Mouse (Mus musculus): ENCODE data around the gene Card10. TPM values are rescaled to one million over a fixed set of nuclear protein-coding genes. Genes with fewer than 3 reads are reported as not detected.

The Card10 gene
- polyA plus RNA-seq, 1 experiment from 2014 or later = 3.7 TPM

DNA sequence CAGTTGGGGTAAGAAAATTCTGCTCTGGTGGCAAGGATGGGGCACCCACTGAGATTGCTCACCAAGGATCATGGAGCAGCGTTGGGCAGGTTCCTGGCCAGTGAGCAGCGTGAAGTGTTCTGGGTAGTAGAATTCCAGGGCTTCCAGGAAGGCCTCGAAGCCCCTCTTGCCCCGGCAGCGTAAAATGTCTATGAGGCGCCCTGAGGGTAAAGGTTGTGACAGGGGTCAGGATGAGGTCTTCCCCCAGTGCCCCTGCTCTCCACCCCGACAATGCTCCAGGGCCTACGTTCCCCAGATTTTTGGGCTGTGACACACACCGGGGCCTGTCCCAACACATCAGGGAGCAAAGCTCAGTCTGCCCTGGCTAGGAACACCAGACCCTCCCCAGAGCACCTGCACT is 1.3 kb downstream of the Card10 start:
- WGBS (ENCODE audit: insufficient replicate concordance) = 74% methylated on average over 9 of the region's 9 CpGs
- Histone ChIP-seq H3K4me2 (peak overlapping the region; percentile 96), H3K27ac (ENCODE audit: low read depth, low read length) (no peak overlapping the region), H3K36me3 (ENCODE audit: control insufficient read depth, insufficient read depth, low read length) (no peaks in the 10 kb centered on the region), H3K9me3 (replicated peaks; ENCODE audit: control insufficient read depth, low read length) (no peaks in the 10 kb centered on the region), H3K9ac (ENCODE audit: low read depth, low read length) (no peak overlapping the region), H3K4me3 (ENCODE audit: low read depth, low read length) (peak overlapping the region; percentile 69; the same call in 1 of the 2 replicates), H3K4me1 (ENCODE audit: control insufficient read depth, insufficient read depth, low read length) (peaks cover 24% of the 10 kb centered on the region), H3K27me3 (ENCODE audit: control insufficient read depth, insufficient read depth, low read length) (peaks cover 36% of the 10 kb centered on the region)
- no peak for ATAC-seq (replicated peaks; ENCODE audit: insufficient number of reproducible peaks, low FRiP score, low TSS enrichment)

GRCm38 (mm10) chr15:78799029-78799428 is 3.8 kb downstream of the Card10 start:
- 56% methylated on average over 21 of the region's 21 CpGs for WGBS (ENCODE audit: insufficient replicate concordance)
- Histone ChIP-seq H3K27me3 (ENCODE audit: control insufficient read depth, insufficient read depth, low read length) (peaks cover 32% of the 10 kb centered on the region), H3K4me3 (ENCODE audit: low read depth, low read length) (no peak overlapping the region), H3K9me3 (replicated peaks; ENCODE audit: control insufficient read depth, low read length) (no peaks in the 10 kb centered on the region), H3K27ac (ENCODE audit: low read depth, low read length) (no peak overlapping the region), H3K4me1 (ENCODE audit: control insufficient read depth, insufficient read depth, low read length) (peaks cover 24% of the 10 kb centered on the region), H3K4me2 (no peak overlapping the region), H3K36me3 (ENCODE audit: control insufficient read depth, insufficient read depth, low read length) (no peaks in the 10 kb centered on the region), H3K9ac (ENCODE audit: low read depth, low read length) (no peak overlapping the region)
- no peak for ATAC-seq (replicated peaks; ENCODE audit: insufficient number of reproducible peaks, low FRiP score, low TSS enrichment)

GRCm38 (mm10) chr15:78797060-78797329 is 5.8 kb downstream of the Card10 start:
- Histone ChIP-seq H3K4me3 (ENCODE audit: low read depth, low read length) (no peak overlapping the region), H3K36me3 (ENCODE audit: control insufficient read depth, insufficient read depth, low read length) (no peaks in the 10 kb centered on the region), H3K27me3 (ENCODE audit: control insufficient read depth, insufficient read depth, low read length) (peaks cover 22% of the 10 kb centered on the region), H3K9ac (ENCODE audit: low read depth, low read length) (no peak overlapping the region), H3K9me3 (replicated peaks; ENCODE audit: control insufficient read depth, low read length) (no peaks in the 10 kb centered on the region), H3K4me1 (ENCODE audit: control insufficient read depth, insufficient read depth, low read length) (peaks cover 8% of the 10 kb centered on the region), H3K4me2 (no peak overlapping the region), H3K27ac (ENCODE audit: low read depth, low read length) (no peak overlapping the region)
- ATAC-seq (replicated peaks; ENCODE audit: insufficient number of reproducible peaks, low FRiP score, low TSS enrichment) = no peak
- WGBS (ENCODE audit: insufficient replicate concordance) = 85% methylated on average over 8 of the region's 8 CpGs

- 46% methylated on average over 25 of the region's 25 CpGs for WGBS (ENCODE audit: insufficient replicate concordance)
- no peaks in the 10 kb centered on the region for H3K36me3 ChIP-seq (ENCODE audit: control insufficient read depth, insufficient read depth, low read length)
- H3K27me3 ChIP-seq (ENCODE audit: control insufficient read depth, insufficient read depth, low read length) = peaks cover 17% of the 10 kb centered on the region
- H3K4me1 ChIP-seq (ENCODE audit: control insufficient read depth, insufficient read depth, low read length) = peaks cover 8% of the 10 kb centered on the region
- no peak overlapping the region for H3K27ac ChIP-seq (ENCODE audit: low read depth, low read length)
- no peak overlapping the region for H3K9ac ChIP-seq (ENCODE audit: low read depth, low read length)
- no peak for ATAC-seq (replicated peaks; ENCODE audit: insufficient number of reproducible peaks, low FRiP score, low TSS enrichment)
- H3K4me2 ChIP-seq = no peak overlapping the region
- no peak overlapping the region for H3K4me3 ChIP-seq (ENCODE audit: low read depth, low read length)
- H3K9me3 ChIP-seq (replicated peaks; ENCODE audit: control insufficient read depth, low read length) = no peaks in the 10 kb centered on the region
Observed at GRCm38 (mm10) chr15:78796196-78797059, 6.4 kb downstream of the Card10 start.

- Histone ChIP-seq H3K9ac (ENCODE audit: low read depth, low read length) (peak overlapping the region; percentile 34; the same call in 1 of the 2 replicates), H3K27ac (ENCODE audit: low read depth, low read length) (0 out of 2 replicates have a peak overlapping the region, but pooled peaks have one; percentile 46), H3K36me3 (ENCODE audit: control insufficient read depth, insufficient read depth, low read length) (no peaks in the 10 kb centered on the region; the same call in 1 of the 2 replicates), H3K27me3 (ENCODE audit: control insufficient read depth, insufficient read depth, low read length) (no peaks in the 10 kb centered on the region), H3K4me2 (no peak overlapping the region), H3K4me1 (ENCODE audit: control insufficient read depth, insufficient read depth, low read length) (peaks cover 17% of the 10 kb centered on the region), H3K9me3 (replicated peaks; ENCODE audit: control insufficient read depth, low read length) (no peaks in the 10 kb centered on the region), H3K4me3 (ENCODE audit: low read depth, low read length) (no peak overlapping the region)
- ATAC-seq (replicated peaks; ENCODE audit: insufficient number of reproducible peaks, low FRiP score, low TSS enrichment) = no peak
- WGBS (ENCODE audit: insufficient replicate concordance) = 84% methylated on average over 12 of the region's 12 CpGs
Observed at GRCm38 (mm10) chr15:78790990-78791389, 11.9 kb downstream of the Card10 start.

DNA sequence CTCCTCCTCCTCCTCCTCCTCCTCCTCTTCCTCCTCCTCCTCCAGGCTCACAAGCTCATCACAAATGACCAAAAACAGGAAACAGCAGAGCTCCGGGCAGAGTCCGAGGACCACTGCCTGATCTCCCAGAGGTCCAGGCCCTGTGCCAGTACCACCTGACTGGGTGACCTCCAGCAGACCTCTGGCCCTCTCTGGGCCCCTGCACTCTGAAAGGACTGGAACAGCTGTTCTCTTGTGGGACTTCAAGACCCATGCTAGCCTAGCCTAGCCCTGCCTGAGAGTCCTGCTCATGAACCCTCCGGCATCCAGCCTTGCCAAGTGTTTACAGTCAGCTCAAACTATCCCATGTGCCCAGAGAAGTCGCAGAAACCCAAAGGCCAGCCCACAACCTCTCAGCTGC is 12.4 kb downstream of the Card10 start:
- no peak overlapping the region for H3K4me2 ChIP-seq
- H3K4me3 ChIP-seq (ENCODE audit: low read depth, low read length) = no peak overlapping the region
- ATAC-seq (replicated peaks; ENCODE audit: insufficient number of reproducible peaks, low FRiP score, low TSS enrichment) = no peak
- H3K36me3 ChIP-seq (ENCODE audit: control insufficient read depth, insufficient read depth, low read length) = no peaks in the 10 kb centered on the region; the same call in 1 of the 2 replicates
- H3K27ac ChIP-seq (ENCODE audit: low read depth, low read length) = 0 out of 2 replicates have a peak overlapping the region, but pooled peaks have one; percentile 46
- H3K27me3 ChIP-seq (ENCODE audit: control insufficient read depth, insufficient read depth, low read length) = no peaks in the 10 kb centered on the region
- peak overlapping the region; percentile 34; the same call in 1 of the 2 replicates for H3K9ac ChIP-seq (ENCODE audit: low read depth, low read length)
- no peaks in the 10 kb centered on the region for H3K9me3 ChIP-seq (replicated peaks; ENCODE audit: control insufficient read depth, low read length)
- 41% methylated on average over 4 of the region's 4 CpGs for WGBS (ENCODE audit: insufficient replicate concordance)
- peaks cover 18% of the 10 kb centered on the region; the same call in 1 of the 2 replicates for H3K4me1 ChIP-seq (ENCODE audit: control insufficient read depth, insufficient read depth, low read length)

DNA sequence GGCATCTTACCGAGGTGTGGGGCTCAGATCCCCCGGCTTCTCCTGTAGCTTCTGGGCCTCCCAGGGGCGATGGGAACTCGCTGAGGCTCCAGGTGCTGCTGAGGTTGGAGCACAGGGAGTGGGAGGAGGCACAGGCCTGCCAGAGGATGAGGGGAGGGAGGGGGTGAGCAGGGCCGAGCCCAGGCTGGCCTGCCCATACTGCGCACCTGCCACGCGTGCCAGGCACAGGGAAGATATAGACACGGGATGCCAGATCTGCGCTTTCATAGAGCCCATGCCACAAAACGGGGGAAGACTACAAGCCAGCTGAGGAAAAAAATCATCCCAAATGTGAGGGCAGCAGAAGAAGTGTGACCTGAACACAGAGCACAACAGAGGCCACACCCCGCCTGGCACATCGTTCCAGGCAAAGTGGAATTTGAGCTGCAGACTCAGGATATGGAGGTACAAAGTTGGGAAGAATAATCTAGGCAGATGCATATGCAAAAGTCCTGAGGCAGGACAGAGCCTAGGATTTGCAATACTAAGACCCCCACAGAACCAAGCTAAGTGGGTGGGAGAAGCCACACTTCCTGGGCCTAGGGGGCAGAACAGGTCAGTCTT is 13.0 kb downstream of the Card10 start:
- ATAC-seq (replicated peaks; ENCODE audit: insufficient number of reproducible peaks, low FRiP score, low TSS enrichment) = no peak
- Histone ChIP-seq H3K4me1 (ENCODE audit: control insufficient read depth, insufficient read depth, low read length) (peaks cover 18% of the 10 kb centered on the region; the same call in 1 of the 2 replicates), H3K36me3 (ENCODE audit: control insufficient read depth, insufficient read depth, low read length) (no peaks in the 10 kb centered on the region; the same call in 1 of the 2 replicates), H3K27ac (ENCODE audit: low read depth, low read length) (no peak overlapping the region), H3K4me2 (no peak overlapping the region), H3K9ac (ENCODE audit: low read depth, low read length) (no peak overlapping the region), H3K9me3 (replicated peaks; ENCODE audit: control insufficient read depth, low read length) (no peaks in the 10 kb centered on the region), H3K27me3 (ENCODE audit: control insufficient read depth, insufficient read depth, low read length) (no peaks in the 10 kb centered on the region), H3K4me3 (ENCODE audit: low read depth, low read length) (no peak overlapping the region)
- 79% methylated on average over 13 of the region's 13 CpGs for WGBS (ENCODE audit: insufficient replicate concordance)

DNA sequence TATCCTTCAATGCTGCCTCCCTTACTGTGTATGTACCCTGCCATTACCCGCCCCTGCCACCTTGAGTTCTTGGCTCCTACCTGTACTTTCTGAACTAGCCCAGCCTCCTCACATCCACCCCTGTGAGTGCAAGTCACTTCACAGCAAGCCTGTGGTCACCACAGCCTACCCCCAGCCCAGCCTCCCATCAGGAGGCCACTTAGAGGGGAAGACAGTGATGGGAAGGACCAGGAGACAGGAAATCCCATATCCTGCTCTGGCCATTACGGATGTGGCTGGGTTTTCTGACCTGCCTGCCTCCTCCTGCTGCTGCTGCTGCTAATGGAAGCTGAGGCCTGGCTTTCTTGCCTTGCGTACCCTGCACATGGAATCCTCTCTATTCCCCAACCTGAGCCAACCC is 14.8 kb downstream of the Card10 start:
- H3K27ac ChIP-seq (ENCODE audit: low read depth, low read length) = peak overlapping the region; percentile 69
- H3K4me1 ChIP-seq (ENCODE audit: control insufficient read depth, insufficient read depth, low read length) = peaks cover 18% of the 10 kb centered on the region; the same call in 1 of the 2 replicates
- no peak overlapping the region for H3K4me3 ChIP-seq (ENCODE audit: low read depth, low read length)
- no peak overlapping the region for H3K4me2 ChIP-seq
- H3K9ac ChIP-seq (ENCODE audit: low read depth, low read length) = no peak overlapping the region
- ATAC-seq (replicated peaks; ENCODE audit: insufficient number of reproducible peaks, low FRiP score, low TSS enrichment) = no peak
- 61% methylated on average over 3 of the region's 3 CpGs for WGBS (ENCODE audit: insufficient replicate concordance)
- H3K9me3 ChIP-seq (replicated peaks; ENCODE audit: control insufficient read depth, low read length) = no peaks in the 10 kb centered on the region
- no peaks in the 10 kb centered on the region; the same call in 1 of the 2 replicates for H3K36me3 ChIP-seq (ENCODE audit: control insufficient read depth, insufficient read depth, low read length)
- H3K27me3 ChIP-seq (ENCODE audit: control insufficient read depth, insufficient read depth, low read length) = no peaks in the 10 kb centered on the region

All from heart, embryonic 11.5 days (tissue).